Mouse (Mus musculus) G1E (cell line): ENCODE measurements around the gene Ttll8.

Experiments
- CTCF ChIP-seq: IDR thresholded peaks from 2 replicates; pipeline ENCODE4 v1.5.1; 2012; ENCODE audit warnings: low read depth, low read length, inconsistent platforms, mixed read lengths
- GATA1 ChIP-seq: IDR thresholded peaks from 2 replicates; pipeline ENCODE4 v1.6.1; 2012; ENCODE audit warnings: borderline replicate concordance, low read length, inconsistent platforms, mixed read lengths

GRCm38 (mm10) chr15:89000367-89000766 lies 46.1 kb upstream of the Ttll8 start:
- TF ChIP-seq CTCF (no peak), GATA1 (no peak)
